Mouse (Mus musculus): ENCODE measurements around the gene Matn3.

Matn3 gene

DNA sequence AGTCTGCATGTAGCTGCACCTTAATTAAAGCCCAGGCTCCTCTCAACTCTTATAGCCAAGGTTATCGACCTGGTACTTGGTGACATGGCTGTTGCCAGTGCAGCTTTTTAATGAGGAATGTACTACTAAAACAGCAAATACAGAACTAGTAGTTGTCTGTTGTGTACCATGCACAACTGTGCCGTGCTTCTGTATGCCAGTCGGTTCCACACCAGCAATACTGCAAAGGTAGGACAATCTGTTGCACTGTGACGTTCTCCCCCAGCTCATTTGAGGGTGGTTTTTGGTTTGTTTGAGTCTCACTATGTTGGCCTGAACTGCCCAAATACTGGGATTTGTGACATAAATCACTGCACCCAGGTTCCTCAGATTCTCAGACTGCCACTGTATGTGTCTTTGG is 8.2 kb upstream of the Matn3 start:
- DNase-seq: no peak

DNA sequence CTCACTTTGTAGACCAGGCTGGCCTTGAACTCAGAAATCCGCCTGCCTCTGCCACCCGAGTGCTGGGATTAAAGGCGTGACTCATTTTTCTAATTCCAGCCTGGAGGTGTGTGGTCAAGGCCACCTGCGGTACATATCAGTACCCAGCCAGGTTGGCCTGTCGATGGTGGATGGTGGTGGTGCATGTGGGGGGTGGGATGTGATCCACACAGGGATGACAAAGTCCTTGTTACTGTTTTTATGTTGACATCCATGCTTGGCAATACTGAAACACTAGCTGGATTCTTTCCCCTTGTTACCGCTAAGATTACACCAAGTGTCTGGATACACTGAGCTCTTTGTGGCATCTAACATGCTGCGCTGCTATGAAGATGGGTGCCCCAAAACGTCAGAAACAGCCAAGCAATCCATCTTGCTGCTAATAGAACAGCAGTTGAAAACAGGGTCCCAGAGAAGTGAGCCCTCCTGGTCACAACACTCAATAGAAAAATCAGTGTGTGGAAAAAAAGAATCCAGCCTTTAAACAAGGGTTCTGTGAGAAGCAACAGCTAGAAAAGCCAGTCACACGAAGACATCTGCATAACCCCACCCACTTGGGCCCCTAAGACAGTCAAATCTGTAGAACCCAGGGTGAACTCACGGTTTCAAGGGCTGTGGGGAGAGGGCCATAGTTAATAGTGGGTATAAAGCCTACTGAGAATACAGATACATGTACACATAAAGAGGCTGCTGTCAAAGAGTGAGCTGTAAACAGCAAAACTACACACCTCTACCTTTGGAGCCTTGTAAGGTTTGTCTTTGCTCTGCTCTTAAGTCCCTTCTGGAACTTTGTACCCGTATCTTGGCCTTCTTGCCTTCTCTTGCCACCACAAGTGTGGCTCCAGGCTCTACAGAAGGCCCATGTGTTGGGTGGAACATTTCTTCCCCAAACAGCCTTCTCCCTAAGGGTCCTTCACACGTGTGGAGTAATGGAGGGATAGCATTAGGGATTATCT is 7.4 kb upstream of the Matn3 start:
- DNase-seq: no peak

- no peak for DNase-seq
Measured at GRCm38 (mm10) chr12:8941131-8941615, 6.6 kb upstream of the Matn3 start.

- DNase-seq: no peak
Measured at GRCm38 (mm10) chr12:8941699-8942392, 5.9 kb upstream of the Matn3 start.

GRCm38 (mm10) chr12:8947163-8947562 is 566 bp upstream of the Matn3 start:
- no peak for DNase-seq

GRCm38 (mm10) chr12:8953136-8953535 is 5.4 kb downstream of the Matn3 start:
- no peak for DNase-seq

GRCm38 (mm10) chr12:8954161-8954561 is 6.4 kb downstream of the Matn3 start:
- DNase-seq: peak; percentile 80

DNA sequence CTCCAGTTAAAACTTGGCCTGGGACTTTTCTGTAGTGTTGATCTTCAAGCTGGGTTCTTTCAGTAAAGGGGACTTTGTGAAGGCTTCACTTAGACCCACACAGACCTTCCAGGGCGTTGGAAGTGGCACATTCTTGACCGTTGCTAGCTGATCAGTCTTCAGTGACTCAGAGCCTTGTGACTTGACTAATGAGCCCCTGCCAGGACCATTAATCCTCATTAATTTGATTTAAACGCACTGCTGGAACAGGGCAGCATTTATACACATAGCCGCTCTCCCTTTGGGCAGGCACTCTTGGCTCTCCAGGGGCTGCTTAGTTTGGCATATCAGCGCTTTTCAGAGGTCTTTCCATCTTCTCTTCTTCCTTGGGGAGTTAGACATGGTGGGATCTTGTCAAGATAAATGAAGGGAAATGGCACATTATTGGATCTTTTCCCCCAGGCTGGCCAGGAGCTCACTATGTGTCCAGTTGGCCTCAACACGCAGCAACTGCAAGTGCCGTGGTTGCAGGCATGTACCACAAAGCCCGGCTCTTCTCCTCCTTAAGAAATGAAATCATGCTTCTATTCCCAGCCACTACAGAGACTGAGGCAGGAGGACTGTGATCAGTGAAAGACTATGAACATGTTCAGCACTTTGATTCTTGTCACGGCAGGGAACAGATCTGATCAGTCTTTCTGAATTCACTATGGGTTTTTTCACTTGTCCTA is 14.0 kb downstream of the Matn3 start:
- DNase-seq: no peak

DNA sequence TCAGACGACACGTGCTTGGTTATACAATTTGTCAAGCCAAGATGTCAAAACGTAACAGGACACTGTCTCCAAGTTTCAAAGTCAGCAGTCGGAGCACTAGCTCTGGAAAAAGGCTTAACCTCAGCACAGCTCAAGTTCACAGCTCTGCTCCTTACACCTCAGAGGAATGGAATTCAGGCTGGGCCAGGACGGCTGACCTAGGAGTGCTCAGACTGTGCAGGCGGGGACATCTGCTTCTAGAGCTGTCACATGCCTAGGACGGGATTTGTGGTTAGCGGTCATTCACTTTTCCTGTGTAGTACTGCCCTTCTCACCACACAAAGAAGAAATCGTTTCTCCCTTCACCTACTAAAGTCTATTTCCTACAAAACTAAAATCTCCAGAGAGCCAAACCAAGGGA is 22.1 kb downstream of the Matn3 start:
- peak; percentile 80 for DNase-seq

- peak; percentile 93 for DNase-seq
Measured at GRCm38 (mm10) chr12:8973820-8974465, 26.2 kb downstream of the Matn3 start, which contains the start of gene Wdr35. Wdr35 (plus strand) TSS chr12:8973892.

DNA sequence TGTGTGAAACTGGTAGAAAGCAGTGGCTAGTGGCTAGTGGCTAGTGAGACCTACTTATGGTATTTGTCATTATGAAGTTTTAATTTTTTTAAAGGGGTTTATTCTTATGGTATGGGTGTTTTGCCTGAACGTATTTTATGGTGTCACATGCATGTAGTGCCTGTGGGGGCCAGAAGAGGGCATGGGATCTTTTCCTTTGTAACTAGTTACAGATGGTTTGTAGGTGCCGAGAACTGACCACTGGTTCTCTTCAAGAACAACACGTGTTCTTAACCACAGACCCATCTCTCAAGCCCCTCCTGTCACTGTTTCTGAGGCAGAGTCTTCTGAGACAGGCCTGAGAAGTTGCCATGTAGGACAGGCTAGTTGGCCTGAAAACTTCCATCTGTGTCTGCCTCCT is 27.3 kb downstream of the Matn3 start:
- no peak for DNase-seq

- DNase-seq: no peak
Measured at GRCm38 (mm10) chr12:8993231-8993630, 45.5 kb downstream of the Matn3 start.

DNA sequence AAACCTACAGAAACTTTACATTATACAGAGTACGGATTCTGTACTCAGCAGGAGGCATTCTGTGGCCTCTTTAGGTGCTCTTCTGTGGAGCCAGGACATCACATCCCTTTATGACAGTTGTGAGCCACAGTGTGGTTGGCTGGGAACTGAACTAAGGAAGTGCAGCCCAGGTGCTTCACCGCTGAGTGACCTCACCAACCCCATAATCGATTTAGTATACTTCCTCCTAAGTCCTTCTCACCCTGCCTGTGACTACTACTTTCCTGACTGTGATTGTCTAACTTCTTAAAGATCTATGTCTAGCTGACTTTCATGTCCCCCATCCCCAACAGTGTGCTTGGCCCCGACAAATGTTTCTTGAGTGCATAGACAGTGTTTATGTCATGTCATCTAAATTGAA is 50.6 kb downstream of the Matn3 start:
- DNase-seq: no peak

GRCm38 (mm10) chr12:9002038-9002648 is 54.4 kb downstream of the Matn3 start:
- peak; percentile 84 for DNase-seq

DNA sequence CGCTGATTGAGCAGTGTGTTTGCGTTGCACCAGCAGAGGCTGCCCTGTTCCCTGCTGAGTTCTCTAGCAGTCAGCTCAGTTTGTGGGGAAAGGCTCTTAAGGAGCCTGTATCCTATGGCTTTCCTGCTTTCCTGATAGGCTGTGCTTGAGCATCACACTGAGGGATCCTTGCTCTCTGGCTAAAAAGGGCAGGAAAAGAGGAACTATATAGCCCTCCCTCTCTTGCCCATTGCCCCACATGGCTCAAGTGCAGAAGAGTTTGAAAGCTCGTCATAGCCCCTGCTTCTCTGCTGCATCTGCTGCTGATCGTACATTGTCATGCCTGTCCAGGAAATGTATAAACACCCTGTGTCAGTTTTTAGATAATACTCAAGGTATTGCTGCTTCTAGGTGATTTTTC is 59.4 kb downstream of the Matn3 start:
- no peak for DNase-seq

DNA sequence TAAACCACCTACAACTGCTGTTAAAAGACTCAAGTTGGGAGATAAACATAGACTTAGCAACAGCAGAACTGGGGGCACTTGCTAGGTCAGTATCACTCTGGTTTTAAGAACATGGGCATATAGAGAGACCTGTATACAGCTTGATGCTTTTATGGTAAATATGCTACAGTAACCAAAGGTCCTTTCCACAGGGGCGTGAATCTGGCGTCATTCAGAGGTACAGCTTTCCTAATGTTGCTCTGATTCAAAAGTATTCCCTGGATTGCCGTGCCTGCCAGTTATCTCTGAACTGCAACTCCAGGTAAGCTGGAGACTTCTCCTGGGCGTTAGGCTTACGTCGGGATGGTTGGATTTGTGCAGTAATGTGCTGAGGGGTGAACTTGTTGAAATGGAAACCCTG is 60.1 kb downstream of the Matn3 start:
- DNase-seq: no peak

GRCm38 (mm10) chr12:9010311-9010710 is 62.6 kb downstream of the Matn3 start:
- DNase-seq: no peak

DNA sequence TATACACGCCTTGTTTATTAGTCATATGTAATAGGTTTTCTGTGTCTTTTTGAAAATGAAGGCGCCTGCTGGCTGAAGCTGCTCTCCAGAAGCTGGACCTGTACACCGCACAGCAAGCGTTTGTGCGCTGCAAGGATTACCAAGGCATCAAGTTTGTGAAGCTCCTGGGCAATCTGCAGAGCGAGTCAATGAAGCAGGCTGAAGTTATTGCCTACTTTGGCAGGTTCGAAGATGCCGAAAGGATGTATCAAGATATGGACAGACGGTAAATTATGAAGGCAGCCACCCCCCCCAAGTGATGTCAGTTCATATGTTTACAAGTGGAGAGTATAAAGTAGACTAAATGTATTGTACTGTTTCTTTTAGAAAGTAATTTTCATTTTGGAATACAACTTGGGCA is 68.6 kb downstream of the Matn3 start:
- DNase-seq: no peak

DNA sequence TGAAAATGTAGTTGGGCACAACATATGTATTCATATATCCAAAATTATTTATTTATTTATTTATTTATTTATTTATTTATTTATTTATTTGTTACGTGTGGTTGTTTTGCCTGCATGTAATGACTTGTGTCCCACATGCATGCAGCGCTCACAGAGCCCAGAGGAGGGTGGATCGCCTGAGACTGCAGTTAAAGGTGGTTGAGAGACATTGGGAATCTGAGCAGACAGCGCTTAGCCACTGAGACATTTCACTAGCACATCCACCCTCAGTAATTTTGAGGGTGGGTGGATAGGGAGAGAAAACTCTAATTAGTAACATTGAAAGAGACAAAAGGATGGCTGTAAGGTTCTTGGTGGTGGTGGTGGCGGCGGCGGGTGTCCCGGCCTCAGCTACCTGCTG is 72.7 kb downstream of the Matn3 start:
- no peak for DNase-seq

- DNase-seq: no peak
Measured at GRCm38 (mm10) chr12:9020986-9021385, 73.3 kb downstream of the Matn3 start.
